Mouse (Mus musculus): ENCODE results near the gene Cyb5r1. TPM values are rescaled to one million over a fixed set of nuclear protein-coding genes. Genes with fewer than 3 reads are reported as not detected.

The Cyb5r1 gene
- total RNA-seq (2023): 13.2 TPM

GRCm38 (mm10) chr1:134405509-134406413 lies at the start of gene Cyb5r1:
Gene Cyb5r1, plus strand, starts transcription at chr1:134405559.

DNA sequence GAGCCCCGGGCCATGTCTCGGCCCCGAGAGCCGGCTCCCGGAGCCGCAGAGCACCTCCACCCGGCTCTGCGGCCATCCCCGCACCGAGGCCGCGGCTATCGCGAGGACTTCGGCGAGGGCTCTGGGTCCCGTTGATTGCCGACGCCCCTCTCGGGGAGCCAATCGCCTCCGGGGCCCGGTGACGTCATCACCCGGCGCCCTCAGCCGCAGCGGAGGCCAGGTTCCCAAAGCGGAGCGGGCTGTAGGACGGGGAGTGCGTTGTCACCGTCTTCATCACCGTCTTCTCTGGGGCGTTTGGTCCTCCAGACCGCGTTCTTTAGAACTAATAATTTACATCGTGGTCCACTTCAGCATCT lies 43.5 kb upstream of the Cyb5r1 start, which contains the start of gene Tmem183a:
Gene Tmem183a (minus strand): TSS at position 123 of the 356 bp plus-strand sequence.

DNA sequence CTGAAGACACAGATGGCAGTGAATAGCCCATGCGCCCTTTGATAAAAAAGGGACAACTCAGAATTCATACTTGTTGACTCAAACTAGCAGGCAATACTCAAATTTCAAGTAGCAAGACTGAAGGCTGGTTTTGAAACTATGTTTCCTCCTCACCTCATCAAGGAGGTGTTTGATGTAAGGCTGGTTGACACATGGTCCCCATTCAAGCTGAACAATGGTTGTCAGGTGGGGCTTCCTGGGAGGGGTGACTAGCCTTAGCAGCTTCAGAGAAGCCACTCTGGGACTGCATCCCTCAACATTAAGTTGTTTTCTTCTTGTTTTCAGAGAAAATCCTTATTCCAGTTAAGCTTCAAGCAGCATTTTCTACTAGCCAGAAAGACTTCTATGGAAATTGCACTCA lies 19.7 kb upstream of the Cyb5r1 start, which contains the start of gene 4933406M09Rik:
Gene 4933406M09Rik (plus strand): TSS at position 275 of the 400 bp plus-strand sequence.

DNA sequence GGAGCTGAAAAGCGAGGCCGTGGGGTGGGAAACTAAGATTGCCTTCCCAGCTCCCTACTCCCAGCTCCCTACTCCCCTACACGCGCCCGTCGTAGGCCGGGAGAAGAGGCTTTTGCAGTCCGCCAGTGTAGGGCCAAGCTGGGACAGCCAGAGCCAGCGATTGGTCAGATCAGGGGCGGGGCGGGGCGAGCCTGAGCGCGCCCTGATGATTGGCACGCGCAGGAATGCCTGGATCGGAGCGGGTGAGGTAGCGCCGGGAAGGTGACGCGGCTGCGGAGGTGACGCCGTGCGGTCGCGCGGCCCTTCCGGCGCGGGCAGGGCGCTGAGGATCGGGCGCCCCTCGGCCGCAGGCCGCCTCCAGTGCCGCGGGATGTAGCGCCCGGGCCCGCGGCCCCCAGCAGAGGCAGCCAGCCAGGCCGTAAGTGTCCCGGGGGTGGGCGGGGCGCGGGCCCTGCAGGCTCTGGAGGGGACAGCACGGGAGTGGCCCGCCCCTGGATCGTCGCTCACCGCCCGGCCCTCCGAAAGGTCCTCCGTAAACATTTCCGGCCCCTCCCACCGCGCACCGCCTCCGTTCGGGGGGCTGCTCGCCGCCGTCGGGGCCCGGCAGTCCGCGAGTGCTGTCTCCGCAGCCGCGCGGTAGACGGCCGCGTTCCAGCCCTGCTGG lies 9.9 kb downstream of the Cyb5r1 start, which contains the start of gene Adipor1:
Gene Adipor1 (plus strand): TSS at position 211 of the 664 bp plus-strand sequence.

DNA sequence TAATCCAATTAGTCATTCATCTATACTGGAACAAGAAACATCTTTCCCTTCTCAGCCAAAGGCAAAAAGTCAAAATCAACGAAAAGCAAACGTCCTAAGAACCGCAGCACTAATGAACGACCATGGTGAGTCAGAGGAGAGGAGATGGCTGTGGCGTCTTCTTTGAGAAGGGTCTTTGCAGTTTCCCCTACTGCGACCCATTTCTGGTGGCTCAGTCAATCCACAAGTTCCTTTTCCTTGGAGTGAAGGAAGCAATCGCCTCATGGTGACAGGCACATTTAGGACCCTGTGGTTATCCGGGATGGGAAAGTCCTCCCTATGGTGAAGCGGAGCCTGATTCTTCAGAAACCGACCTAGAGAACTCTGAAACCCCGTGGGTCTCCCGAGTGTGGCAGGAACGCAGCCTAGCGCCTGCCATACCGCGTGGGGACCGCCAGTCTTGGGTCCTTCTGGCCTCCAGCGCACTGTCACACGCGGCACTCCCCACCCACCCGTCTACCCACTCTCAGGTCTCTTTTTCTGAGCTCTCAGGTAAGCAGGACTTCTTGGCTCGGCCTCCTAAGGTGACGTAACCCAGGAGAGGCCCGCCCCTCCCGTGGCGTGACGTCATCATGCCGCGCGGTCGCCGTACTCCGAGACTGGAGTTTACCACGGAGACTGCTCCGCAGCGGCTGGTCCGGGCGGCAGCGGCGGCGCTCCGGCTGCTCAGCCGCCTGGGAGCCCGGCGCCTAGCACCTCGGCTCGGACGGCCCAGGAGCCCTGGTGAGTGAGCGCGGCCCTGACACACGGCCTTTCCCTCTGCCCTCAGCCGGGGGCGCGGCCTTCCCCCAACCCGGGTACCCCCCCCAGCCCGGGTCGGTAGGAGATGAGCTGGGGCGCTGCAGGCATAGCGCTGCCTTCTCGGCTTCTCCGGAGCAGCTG lies 49.8 kb downstream of the Cyb5r1 start, which contains the start of gene Klhl12:
Gene Klhl12 (plus strand): TSS at position 628 of the 921 bp plus-strand sequence.

Other genes starting within 250 kb of the Cyb5r1 start
- not detected for gene Chil1, start 223.4 kb upstream of the Cyb5r1 start, total RNA-seq (2023)
- not detected for gene Mybph, start 212.1 kb upstream of the Cyb5r1 start, total RNA-seq (2023)
- gene Adora1, start 170.1 kb upstream of the Cyb5r1 start, total RNA-seq (2023): not detected
- gene Myog, start 115.6 kb upstream of the Cyb5r1 start, total RNA-seq (2023): not detected
- 0.80 TPM for gene Ppfia4, start 72.6 kb upstream of the Cyb5r1 start, total RNA-seq (2023)
- gene Tmem183a, start 43.6 kb upstream of the Cyb5r1 start, total RNA-seq (2023): 58.4 TPM
- not detected for gene 4933406M09Rik, start 19.6 kb upstream of the Cyb5r1 start, total RNA-seq (2023)
- 68.2 TPM for gene Adipor1, start 9.8 kb downstream of the Cyb5r1 start, total RNA-seq (2023)
- gene Klhl12, start 50.0 kb downstream of the Cyb5r1 start, total RNA-seq (2023): 34.2 TPM
- gene Rabif, start 89.1 kb downstream of the Cyb5r1 start, total RNA-seq (2023): 23.7 TPM
- gene Mgat4e, start 144.1 kb downstream of the Cyb5r1 start, total RNA-seq (2023): not detected
- gene Kdm5b, start 154.6 kb downstream of the Cyb5r1 start, total RNA-seq (2023): 67.5 TPM
- gene Syt2, start 241.1 kb downstream of the Cyb5r1 start, total RNA-seq (2023): not detected